Mouse (Mus musculus): ENCODE measurements around the gene Gp1ba. TPM values are rescaled to one million over a fixed set of nuclear protein-coding genes. Genes with fewer than 3 reads are reported as not detected.
A peak's percentile ranks its signal among the peaks of the same experiment; 100 is the strongest.

The Gp1ba gene
- polyA plus RNA-seq, 1 experiment from 2014 or later: 0.37 TPM

- H3K9ac ChIP-seq (replicated peaks; ENCODE audit: low read length): peak overlapping the region; percentile 97
- H3K27me3 ChIP-seq (ENCODE audit: control insufficient read depth, insufficient read depth, low read length): no peaks in the 10 kb centered on the region
- peak; percentile 63 for ATAC-seq (ENCODE audit: low FRiP score, low TSS enrichment)
- H3K9me3 ChIP-seq (ENCODE audit: control insufficient read depth, low read length): no peaks in the 10 kb centered on the region
- H3K4me1 ChIP-seq (ENCODE audit: control insufficient read depth, insufficient read depth, low read length): peaks cover 35% of the 10 kb centered on the region
- WGBS: 2% methylated on average over 58 of the region's 63 CpGs
- H3K36me3 ChIP-seq (ENCODE audit: control insufficient read depth, insufficient read depth, low read length): peaks cover 43% of the 10 kb centered on the region
- peak overlapping the region; percentile 86 for H3K4me2 ChIP-seq (ENCODE audit: low read length)
- H3K27ac ChIP-seq (replicated peaks; ENCODE audit: low read depth, low read length): peak overlapping the region; percentile 96
- peak overlapping the region; percentile 99 for H3K4me3 ChIP-seq (replicated peaks; ENCODE audit: low read depth, low read length)
- peak; percentile 82 for DNase-seq
Observed at GRCm38 (mm10) chr11:70653345-70654197, 14.6 kb downstream of the Gp1ba start.

GRCm38 (mm10) chr11:70654198-70654922, 15.4 kb downstream of the Gp1ba start, which contains the start of gene Pfn1:
Gene Pfn1 (minus strand): TSS chr11:70654644.
- DNase-seq: peak; percentile 90
- Histone ChIP-seq H3K27me3 (ENCODE audit: control insufficient read depth, insufficient read depth, low read length) (no peaks in the 10 kb centered on the region), H3K9ac (replicated peaks; ENCODE audit: low read length) (peak within 1 kb of the TSS; percentile 97), H3K9me3 (ENCODE audit: control insufficient read depth, low read length) (no peaks in the 10 kb centered on the region), H3K4me2 (ENCODE audit: low read length) (peak within 1 kb of the TSS; percentile 86), H3K36me3 (ENCODE audit: control insufficient read depth, insufficient read depth, low read length) (peaks cover 37% of the 10 kb centered on the region), H3K4me3 (replicated peaks; ENCODE audit: low read depth, low read length) (peak within 1 kb of the TSS; percentile 99), H3K27ac (replicated peaks; ENCODE audit: low read depth, low read length) (peak within 1 kb of the TSS; percentile 96), H3K4me1 (ENCODE audit: control insufficient read depth, insufficient read depth, low read length) (peaks cover 28% of the 10 kb centered on the region)
- WGBS: under 1% methylated on average over 61 of the region's 61 CpGs
- peak; percentile 57 for ATAC-seq (ENCODE audit: low FRiP score, low TSS enrichment)

DNA sequence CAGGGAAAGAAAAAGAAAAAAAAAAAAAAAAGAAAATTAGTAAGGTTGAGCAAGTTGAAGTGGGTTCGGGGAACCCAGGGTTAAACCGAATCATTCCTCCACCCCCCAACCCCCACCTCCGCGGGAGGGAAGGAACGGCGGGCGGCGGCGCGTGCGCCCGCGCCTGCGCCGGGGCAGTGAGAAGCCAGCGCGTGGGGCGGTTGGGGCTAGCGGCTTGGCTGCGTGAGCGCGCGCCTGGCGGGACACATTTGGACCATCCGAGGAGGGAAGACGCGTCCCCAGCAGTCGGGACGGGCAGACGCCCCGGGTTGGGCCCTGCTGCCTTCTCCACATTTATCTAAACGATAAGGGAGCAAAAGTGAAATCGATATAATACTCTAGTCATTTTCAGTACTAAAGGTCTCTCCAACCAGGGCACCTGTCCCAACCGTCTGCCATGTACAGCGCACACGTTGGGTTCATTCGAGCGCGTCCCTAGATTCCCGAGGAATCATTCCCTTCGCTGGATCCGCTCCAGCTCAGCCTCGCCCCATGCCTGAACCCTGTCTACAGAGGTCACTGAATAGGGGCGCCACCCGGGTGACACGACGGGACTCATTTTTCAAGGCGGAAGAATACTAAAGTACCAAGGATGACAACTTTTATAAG, 16.1 kb downstream of the Gp1ba start:
- WGBS: under 1% methylated on average over 48 of the region's 48 CpGs
- no peaks in the 10 kb centered on the region for H3K9me3 ChIP-seq (ENCODE audit: control insufficient read depth, low read length)
- peak; percentile 92 for DNase-seq

DNA sequence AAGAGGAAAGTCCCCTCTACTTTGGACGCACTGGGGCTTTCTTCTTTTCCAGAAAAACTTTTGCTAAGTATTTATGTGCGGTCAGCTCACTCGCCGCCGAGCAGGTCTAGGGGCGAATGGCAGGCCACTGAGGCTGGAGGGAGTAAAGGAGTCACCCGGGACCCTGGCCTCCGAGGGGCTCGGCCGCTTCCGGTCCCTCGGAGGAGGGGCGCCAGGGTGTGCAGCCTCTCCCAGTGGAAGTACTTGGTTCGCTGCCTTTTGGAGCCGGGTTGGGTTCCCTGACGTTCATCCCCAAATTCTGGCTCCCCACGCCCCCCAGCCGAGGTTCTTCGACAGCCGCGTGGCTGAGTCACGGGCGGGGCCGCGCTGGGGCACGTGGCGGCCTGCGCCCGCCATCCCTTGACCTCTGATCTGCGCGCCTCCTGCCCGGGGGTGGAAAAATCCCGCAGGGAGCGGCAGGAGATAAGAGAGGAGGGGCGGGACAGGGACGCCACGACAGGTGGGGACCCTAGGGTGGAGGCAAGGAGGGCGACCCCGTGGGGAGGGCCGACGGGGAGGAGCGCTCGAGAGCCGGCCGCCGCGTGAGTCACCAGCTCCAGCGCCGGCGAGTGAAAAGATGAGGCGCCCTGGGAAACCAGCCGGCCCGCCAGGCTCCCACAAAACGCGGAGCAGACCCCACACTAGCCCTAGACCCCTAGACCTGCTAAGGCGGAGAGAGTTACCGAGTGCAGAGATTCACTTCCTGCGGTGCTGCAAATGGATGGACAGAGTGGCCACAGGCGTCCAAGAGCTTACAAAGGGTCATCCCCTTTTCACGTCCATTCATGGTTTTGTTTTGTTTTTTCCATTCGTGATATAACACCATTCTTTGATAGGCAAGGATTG, 16.9 kb downstream of the Gp1ba start:
- peaks cover 28% of the 10 kb centered on the region for H3K4me1 ChIP-seq (ENCODE audit: control insufficient read depth, insufficient read depth, low read length)
- ATAC-seq (ENCODE audit: low FRiP score, low TSS enrichment): no peak

More for the DNA sequence above, 16.1 kb downstream of the Gp1ba start:
- peaks cover 30% of the 10 kb centered on the region for H3K36me3 ChIP-seq (ENCODE audit: control insufficient read depth, insufficient read depth, low read length)
- H3K27me3 ChIP-seq (ENCODE audit: control insufficient read depth, insufficient read depth, low read length): no peaks in the 10 kb centered on the region
- H3K27ac ChIP-seq (replicated peaks; ENCODE audit: low read depth, low read length): peak overlapping the region; percentile 96
- H3K4me3 ChIP-seq (replicated peaks; ENCODE audit: low read depth, low read length): peak overlapping the region; percentile 99
- H3K4me2 ChIP-seq (ENCODE audit: low read length): peak overlapping the region; percentile 86
- peak overlapping the region; percentile 97 for H3K9ac ChIP-seq (replicated peaks; ENCODE audit: low read length)
- peaks cover 28% of the 10 kb centered on the region for H3K4me1 ChIP-seq (ENCODE audit: control insufficient read depth, insufficient read depth, low read length)
- peak; percentile 56 for ATAC-seq (ENCODE audit: low FRiP score, low TSS enrichment)

GRCm38 (mm10) chr11:70656456-70656927, 17.6 kb downstream of the Gp1ba start:
- DNase-seq (peak; percentile 32), ATAC-seq (ENCODE audit: low FRiP score, low TSS enrichment) (no peak)
- 3% methylated on average over 16 of the region's 16 CpGs for WGBS
- peak overlapping the region; percentile 97; the same call in 1 of the 2 replicates for H3K9ac ChIP-seq (replicated peaks; ENCODE audit: low read length)
- peak overlapping the region; percentile 99 for H3K4me3 ChIP-seq (replicated peaks; ENCODE audit: low read depth, low read length)
- H3K4me1 ChIP-seq (ENCODE audit: control insufficient read depth, insufficient read depth, low read length): peaks cover 28% of the 10 kb centered on the region
- peaks cover 20% of the 10 kb centered on the region for H3K36me3 ChIP-seq (ENCODE audit: control insufficient read depth, insufficient read depth, low read length)
- H3K9me3 ChIP-seq (ENCODE audit: control insufficient read depth, low read length): no peaks in the 10 kb centered on the region
- peak overlapping the region; percentile 86 for H3K4me2 ChIP-seq (ENCODE audit: low read length)
- no peaks in the 10 kb centered on the region for H3K27me3 ChIP-seq (ENCODE audit: control insufficient read depth, insufficient read depth, low read length)
- H3K27ac ChIP-seq (replicated peaks; ENCODE audit: low read depth, low read length): no peak overlapping the region

More for the DNA sequence above, 16.9 kb downstream of the Gp1ba start:
- no peaks in the 10 kb centered on the region for H3K27me3 ChIP-seq (ENCODE audit: control insufficient read depth, insufficient read depth, low read length)
- under 1% methylated on average over 61 of the region's 61 CpGs for WGBS
- peak; percentile 57 for DNase-seq
- H3K4me2 ChIP-seq (ENCODE audit: low read length): peak overlapping the region; percentile 86
- H3K9ac ChIP-seq (replicated peaks; ENCODE audit: low read length): peak overlapping the region; percentile 97
- H3K27ac ChIP-seq (replicated peaks; ENCODE audit: low read depth, low read length): peak overlapping the region; percentile 42; the same call in 1 of the 2 replicates
- peak overlapping the region; percentile 99 for H3K4me3 ChIP-seq (replicated peaks; ENCODE audit: low read depth, low read length)
- H3K9me3 ChIP-seq (ENCODE audit: control insufficient read depth, low read length): no peaks in the 10 kb centered on the region
- H3K36me3 ChIP-seq (ENCODE audit: control insufficient read depth, insufficient read depth, low read length): peaks cover 26% of the 10 kb centered on the region

- peaks cover 18% of the 10 kb centered on the region for H3K36me3 ChIP-seq (ENCODE audit: control insufficient read depth, insufficient read depth, low read length)
- peaks cover 27% of the 10 kb centered on the region for H3K4me1 ChIP-seq (ENCODE audit: control insufficient read depth, insufficient read depth, low read length)
- DNase-seq: no peak
- no peak for ATAC-seq (ENCODE audit: low FRiP score, low TSS enrichment)
- 13% methylated on average over 3 of the region's 3 CpGs for WGBS
- peak within 1 kb of the TSS; percentile 97; the same call in 1 of the 2 replicates for H3K9ac ChIP-seq (replicated peaks; ENCODE audit: low read length)
- no peaks in the 10 kb centered on the region for H3K9me3 ChIP-seq (ENCODE audit: control insufficient read depth, low read length)
- H3K4me2 ChIP-seq (ENCODE audit: low read length): peak within 1 kb of the TSS; percentile 86
- H3K27me3 ChIP-seq (ENCODE audit: control insufficient read depth, insufficient read depth, low read length): no peaks in the 10 kb centered on the region
- H3K27ac ChIP-seq (replicated peaks; ENCODE audit: low read depth, low read length): 0 out of 2 replicates have a peak within 1 kb of the TSS, but pooled peaks have one; percentile 42
- peak within 1 kb of the TSS; percentile 99 for H3K4me3 ChIP-seq (replicated peaks; ENCODE audit: low read depth, low read length)
Observed at GRCm38 (mm10) chr11:70656964-70657363, 18.0 kb downstream of the Gp1ba start, which contains the start of gene Eno3. Gene Eno3 (plus strand): TSS chr11:70657202.

DNA sequence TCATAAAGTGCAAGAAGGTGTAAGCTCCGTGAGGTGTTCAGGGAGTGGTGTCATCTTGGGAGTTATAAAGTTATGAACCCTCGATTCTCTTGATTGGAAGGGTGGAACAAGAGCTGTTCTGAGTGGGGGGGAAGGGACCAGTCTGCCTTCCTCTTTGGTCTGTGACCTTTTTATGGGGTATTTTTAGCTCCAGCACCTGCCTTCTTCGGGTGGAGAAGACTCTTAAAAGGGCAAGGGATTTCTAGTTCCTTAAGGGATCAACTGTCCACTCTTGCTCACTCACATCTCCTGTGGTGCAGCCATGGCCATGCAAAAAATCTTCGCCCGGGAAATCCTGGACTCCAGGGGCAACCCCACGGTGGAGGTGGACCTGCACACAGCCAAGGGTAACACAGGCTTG, 18.7 kb downstream of the Gp1ba start:
- ATAC-seq (ENCODE audit: low FRiP score, low TSS enrichment): no peak
- Histone ChIP-seq H3K4me1 (ENCODE audit: control insufficient read depth, insufficient read depth, low read length) (peaks cover 21% of the 10 kb centered on the region), H3K4me3 (replicated peaks; ENCODE audit: low read depth, low read length) (no peak overlapping the region), H3K36me3 (ENCODE audit: control insufficient read depth, insufficient read depth, low read length) (peaks cover 18% of the 10 kb centered on the region; the same call in 1 of the 2 replicates), H3K4me2 (ENCODE audit: low read length) (no peak overlapping the region), H3K27me3 (ENCODE audit: control insufficient read depth, insufficient read depth, low read length) (no peaks in the 10 kb centered on the region), H3K9me3 (ENCODE audit: control insufficient read depth, low read length) (no peaks in the 10 kb centered on the region), H3K27ac (replicated peaks; ENCODE audit: low read depth, low read length) (no peak overlapping the region), H3K9ac (replicated peaks; ENCODE audit: low read length) (no peak overlapping the region)
- WGBS: 57% methylated on average over 6 of the region's 6 CpGs
- DNase-seq: no peak
